Mouse (Mus musculus) testis, postnatal 10 days (tissue): ENCODE data around the gene Gp1bb.
A peak's percentile ranks its signal among the peaks of the same experiment; 100 is the strongest.

Experiments
- DNase-seq: peaks from one replicate; pipeline ENCODE4 v3.0.0; 2021; ENCODE audit warnings: low spot score

The Gp1bb gene

GRCm38 (mm10) chr16:18628206-18628947 is 6.2 kb upstream of the Gp1bb start:
- peak; percentile 40 for DNase-seq

- DNase-seq = no peak
Observed at GRCm38 (mm10) chr16:18627163-18627562, 5.0 kb upstream of the Gp1bb start.

DNA sequence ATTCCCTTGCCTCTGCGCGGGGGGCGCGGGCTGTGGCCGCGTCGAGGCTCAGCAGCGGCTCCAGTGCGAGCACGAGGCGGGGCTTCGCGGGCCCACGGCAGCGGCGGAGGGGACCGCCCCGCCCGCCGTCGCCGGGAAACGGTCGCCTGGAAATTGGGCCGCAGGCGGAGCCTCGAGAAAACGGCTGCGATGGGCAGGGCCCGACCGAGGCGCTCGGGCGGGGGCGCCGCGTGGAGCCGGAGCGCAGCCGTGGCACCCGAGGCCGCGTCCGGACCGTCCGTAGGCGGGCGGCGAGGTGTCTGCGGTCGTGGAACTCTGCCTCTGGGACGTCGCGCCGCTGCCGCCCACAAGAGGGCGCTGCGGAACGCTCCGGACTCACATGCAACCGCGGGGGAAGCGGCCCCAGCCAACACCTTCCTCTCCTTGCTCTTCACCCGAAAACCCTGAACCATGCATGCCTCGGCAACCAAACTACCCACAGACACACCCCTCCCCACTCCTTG is 4.2 kb upstream of the Gp1bb start, which contains the start of gene Gm49601:
Gene Gm49601 (minus strand): TSS at position 52 of the 503 bp plus-strand sequence.
- DNase-seq = peak; percentile 89

DNA sequence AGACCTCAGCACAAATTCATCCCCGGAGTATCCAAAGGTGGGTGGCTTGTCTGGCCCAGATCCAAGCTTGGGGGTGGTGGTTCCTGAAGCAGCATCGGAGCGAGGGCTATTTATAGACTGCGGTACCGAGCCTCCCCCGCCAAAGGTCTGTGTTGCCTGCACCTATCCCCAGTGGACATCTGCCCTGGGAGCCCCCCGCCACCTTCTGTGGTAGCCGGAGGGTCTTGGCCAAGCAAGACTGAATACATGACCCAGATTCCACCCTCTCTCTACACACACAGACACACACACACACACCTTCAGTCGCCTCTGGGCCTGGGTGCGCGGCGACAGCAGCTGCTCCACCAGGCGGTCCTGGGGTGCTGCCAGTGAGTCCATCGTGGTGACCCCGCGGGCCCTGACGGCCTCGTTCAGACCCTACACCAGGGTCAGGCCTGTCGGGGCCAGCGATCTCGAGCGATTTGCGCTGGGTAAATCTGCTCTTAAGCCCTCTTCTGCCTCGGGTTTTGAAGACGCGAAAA is 3.6 kb upstream of the Gp1bb start:
- DNase-seq = no peak

DNA sequence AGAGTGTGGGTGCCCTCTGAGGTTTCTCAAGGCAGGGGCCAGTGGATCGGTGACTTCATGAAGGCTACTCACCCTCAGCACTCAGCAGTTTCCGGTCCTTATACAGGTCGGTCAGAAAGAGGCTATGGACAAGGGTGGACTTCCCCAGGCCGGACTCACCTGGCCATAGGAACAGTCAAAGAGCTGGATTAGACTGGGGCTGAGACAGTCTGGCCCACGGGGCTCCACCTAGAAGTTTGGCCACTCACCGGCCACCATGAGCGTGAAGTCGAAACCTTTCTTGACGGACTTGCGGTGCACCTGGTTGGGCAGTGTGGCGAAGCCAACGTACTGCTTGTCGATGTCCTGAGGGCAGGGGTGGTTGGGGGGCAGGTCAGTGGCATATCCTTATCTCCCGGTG is 2.9 kb upstream of the Gp1bb start:
- no peak for DNase-seq

- no peak for DNase-seq
Observed at GRCm38 (mm10) chr16:18624641-18625040, 2.4 kb upstream of the Gp1bb start.

- DNase-seq = no peak
Observed at GRCm38 (mm10) chr16:18623751-18624540, 1.7 kb upstream of the Gp1bb start.

DNA sequence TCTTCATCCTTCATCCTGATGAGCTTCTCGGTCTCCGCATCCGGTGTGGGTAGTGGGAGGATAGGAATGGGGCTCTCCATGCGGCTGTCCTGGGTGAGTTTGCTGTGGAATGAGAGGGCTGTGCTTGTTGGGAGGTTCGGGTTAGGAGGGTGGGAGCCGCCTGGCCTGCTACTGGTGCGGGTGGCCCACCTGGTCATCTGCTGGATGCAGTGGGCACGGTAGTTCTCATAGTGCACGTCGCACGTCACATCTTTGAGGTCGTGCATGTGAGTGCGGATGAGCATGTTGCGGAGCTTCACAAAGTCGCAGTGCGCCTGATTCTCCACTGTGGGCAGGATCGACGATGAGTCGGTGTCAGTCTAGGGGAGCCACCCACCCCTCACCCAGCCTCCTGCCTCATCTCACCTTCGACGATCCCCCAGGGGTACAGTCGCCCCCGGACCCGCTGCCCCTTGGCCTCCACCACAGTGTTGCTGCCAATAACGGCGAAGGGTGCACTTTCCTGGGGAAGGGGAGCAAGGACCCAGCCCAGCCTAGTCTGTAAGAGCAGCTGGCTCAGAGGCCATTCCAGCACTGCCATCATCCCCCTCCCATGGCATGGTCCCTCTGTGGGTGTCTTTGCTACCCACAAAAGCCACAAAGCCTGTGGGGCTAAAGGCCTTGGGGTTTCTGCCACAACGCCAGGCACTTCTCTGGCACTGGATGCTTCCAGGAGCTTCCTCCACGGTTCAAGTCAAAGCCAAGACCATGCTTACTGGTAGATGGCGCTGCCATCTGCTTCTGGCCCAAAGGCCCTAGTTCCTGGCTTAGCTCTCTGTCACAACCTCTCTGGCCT is 930 bp upstream of the Gp1bb start:
- no peak for DNase-seq

DNA sequence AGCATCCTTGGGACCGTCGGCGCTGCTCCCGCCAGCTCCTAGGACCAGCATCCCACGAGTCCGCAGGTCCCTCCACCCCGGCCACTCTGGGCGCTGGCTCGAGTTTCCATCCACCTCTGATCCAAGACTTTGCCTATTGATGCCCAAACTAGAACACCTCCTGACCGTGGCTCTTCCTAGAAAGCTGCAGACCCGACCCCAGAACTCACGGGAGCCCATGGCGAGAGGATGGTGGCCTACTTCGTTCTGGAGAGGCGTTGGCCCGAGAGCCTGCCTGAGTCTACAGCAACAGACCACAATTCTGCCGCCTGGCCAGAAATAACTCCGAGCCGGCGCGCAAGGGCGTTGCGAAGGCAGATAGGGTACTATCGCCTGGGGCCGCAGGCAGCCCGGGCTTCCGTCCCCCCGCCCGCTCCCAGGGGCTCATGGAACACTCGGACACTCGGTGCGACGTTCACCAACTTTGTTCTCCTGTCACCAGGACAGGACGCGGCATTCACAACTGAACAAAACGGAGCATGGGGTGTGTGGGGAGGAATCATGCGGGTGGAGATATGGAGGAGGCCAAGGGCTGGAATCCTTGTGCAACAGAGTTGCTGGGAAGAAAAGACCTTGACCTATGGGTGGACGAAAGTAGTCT is 721 bp downstream of the Gp1bb start:
- no peak for DNase-seq

GRCm38 (mm10) chr16:18620601-18621361 is 1.4 kb downstream of the Gp1bb start:
- DNase-seq = no peak

GRCm38 (mm10) chr16:18620201-18620600 is 2.0 kb downstream of the Gp1bb start:
- no peak for DNase-seq

GRCm38 (mm10) chr16:18619110-18619509 is 3.1 kb downstream of the Gp1bb start:
- DNase-seq = no peak

GRCm38 (mm10) chr16:18618297-18618696 is 3.9 kb downstream of the Gp1bb start:
- DNase-seq = no peak

DNA sequence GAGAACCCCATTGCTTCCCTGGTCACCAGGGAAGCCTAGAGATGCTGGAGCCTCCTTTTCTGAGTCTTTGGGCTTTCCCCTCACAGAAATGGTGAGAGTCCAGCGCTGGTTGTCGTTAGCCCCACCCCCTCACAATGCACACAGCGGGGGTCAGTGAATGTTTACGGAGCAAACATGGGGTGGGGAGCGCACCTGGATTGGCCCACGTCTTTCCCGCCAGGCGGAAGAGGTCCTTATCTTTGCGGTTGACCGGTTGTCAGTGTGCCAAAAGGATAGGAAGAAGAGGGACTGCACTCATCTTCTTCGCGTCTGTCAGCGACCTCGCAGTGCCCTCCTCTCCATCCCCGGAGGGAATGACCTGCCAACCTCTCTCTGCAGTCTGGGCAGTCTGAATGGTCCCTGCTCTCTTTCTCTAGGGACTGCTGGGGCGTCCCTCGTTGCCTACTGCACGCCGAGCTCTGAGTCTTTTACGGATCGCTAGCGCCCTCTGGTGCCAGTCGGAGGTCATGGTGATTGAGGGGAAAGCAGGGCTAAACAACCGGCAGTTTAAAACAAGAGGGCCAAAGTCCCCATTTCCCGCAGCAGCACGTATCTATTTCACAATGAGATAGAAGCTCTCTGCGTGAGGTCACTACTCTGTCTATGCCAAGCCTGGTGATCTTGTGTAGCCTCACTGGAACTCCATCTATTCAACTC is 4.7 kb downstream of the Gp1bb start:
- peak; percentile 94 for DNase-seq

DNA sequence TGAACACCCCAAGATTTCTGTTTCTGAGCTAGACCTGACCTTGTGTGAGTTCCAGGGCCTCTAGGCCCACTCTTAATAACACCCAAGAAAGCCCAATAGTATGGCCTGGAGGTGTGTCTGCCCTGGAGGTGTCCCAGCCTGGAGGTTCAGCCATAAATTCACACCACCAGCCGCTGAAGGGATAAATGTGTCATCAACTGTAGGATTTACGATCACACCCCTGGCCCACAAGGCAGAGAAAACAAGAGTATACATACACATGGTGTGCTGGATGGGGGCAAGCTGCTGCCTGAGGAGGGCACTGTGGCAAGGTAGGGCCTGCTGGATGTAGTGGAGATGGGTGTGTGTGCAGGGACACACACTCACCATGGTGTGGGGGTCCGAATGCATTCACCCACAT is 8.9 kb downstream of the Gp1bb start:
- no peak for DNase-seq

GRCm38 (mm10) chr16:18611752-18612151 is 10.5 kb downstream of the Gp1bb start:
- no peak for DNase-seq

GRCm38 (mm10) chr16:18609099-18609498 is 13.1 kb downstream of the Gp1bb start:
- no peak for DNase-seq

- no peak for DNase-seq
Observed at GRCm38 (mm10) chr16:18608226-18608625, 14.0 kb downstream of the Gp1bb start.

DNA sequence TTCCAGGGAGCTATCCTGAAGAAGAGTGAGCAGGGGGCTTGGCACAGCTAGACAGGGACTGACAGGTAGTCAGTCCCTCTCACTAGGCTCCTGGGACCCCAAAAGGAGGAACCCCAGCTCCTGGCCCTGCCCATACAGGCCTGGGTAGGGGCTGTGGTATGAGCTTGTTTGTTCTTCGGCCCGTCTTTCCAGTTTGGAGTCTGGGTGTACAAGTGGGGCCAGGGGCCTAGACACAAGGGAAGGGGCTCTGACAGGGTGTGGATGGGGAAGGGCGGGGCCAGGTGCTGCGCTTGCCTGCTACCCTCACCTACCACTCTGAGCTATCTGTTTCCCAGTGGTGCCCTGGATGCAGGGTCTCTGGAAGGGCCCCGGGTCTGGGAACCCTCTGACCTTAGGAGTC is 16.5 kb downstream of the Gp1bb start:
- DNase-seq = no peak

DNA sequence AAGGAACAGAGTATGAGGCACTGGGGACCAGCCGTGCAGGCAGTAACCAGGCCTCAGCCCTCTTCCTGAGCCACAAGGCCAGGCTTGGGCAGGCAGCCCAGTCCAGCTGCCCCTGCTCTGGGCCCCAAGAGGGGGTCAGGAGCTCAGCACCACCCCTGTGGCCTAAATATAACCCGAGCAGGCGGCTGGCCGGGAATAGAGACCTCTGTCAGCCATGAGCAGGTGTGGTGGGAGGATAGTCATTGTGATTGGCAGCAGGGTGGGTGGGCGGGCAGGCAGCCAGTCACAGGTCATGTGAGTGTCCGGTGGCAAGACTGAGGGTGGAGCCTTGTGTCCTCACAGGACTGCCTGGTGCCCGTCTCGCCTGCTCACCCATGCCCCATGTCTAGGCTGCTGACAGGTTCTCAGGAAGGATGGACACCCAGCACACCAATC is 17.9 kb downstream of the Gp1bb start:
- no peak for DNase-seq
